In genomic region chr19:55877404-55877915, GRCm38 (mm10) we compare ENCODE assay signal across 8 mouse cellular contexts.
A peak's percentile ranks its signal among the peaks of the same experiment; 100 is the strongest.
DNase-seq lines count a peak whose midpoint lies in the region; TF ChIP-seq lines count a peak whose summit lies in the region.

No protein-coding gene starts in this region.

- TF ChIP-seq CTCF in CH12.LX (conservative IDR thresholded peaks at IDR 0.05 in 1 of 2, IDR thresholded peaks at IDR 0.05 in 1 of 2; ENCODE audit: low read depth in 2 of 2, low read length in 2 of 2): peak; percentile 58 to 71
- peak; percentile 54; the same call in 1 of the 2 replicates for TF ChIP-seq CTCF in embryonic fibroblast, embryonic 13.5 days (IDR thresholded peaks at IDR 0.05; ENCODE audit: borderline replicate concordance, insufficient read depth, low read length)
- TF ChIP-seq CTCF in lung, adult 2 months (IDR thresholded peaks at IDR 0.05; ENCODE audit: insufficient read depth, low read length): peak; percentile 88

- H3K4me2 ChIP-seq in CH12.LX (ENCODE audit: insufficient read depth, low read depth, poor library complexity, severe bottlenecking): no peak overlapping the region

- no peak for TF ChIP-seq POLR2A in CH12.LX (IDR thresholded peaks at IDR 0.05; ENCODE audit: low read depth, low read length)
- no peak for TF ChIP-seq POLR2A in embryonic fibroblast, embryonic 13.5 days (IDR thresholded peaks at IDR 0.05; ENCODE audit: low read depth, low read length)
- TF ChIP-seq POLR2A in lung, adult 2 months (IDR thresholded peaks at IDR 0.05; ENCODE audit: borderline replicate concordance, extremely low read depth, low read depth, low read length): no peak

- H3K9ac ChIP-seq in CH12.LX (ENCODE audit: insufficient read depth, low read depth): no peak overlapping the region

- H3K27ac ChIP-seq in CH12.LX (ENCODE audit: insufficient read depth, low read depth): no peak overlapping the region
- no peak overlapping the region for H3K27ac ChIP-seq in embryonic fibroblast, embryonic 13.5 days (ENCODE audit: insufficient read depth, low read length)

- H3K36me3 ChIP-seq in CH12.LX (replicated peaks in 1 of 2; ENCODE audit: control insufficient read depth in 1 of 2, insufficient read depth in 1 of 2, low read length in 1 of 2): no peaks in the 10 kb centered on the region

- no peaks in the 10 kb centered on the region for H3K4me1 ChIP-seq in CH12.LX (ENCODE audit: control insufficient read depth in 1 of 2, insufficient read depth in 2 of 2)
- peaks cover 23% of the 10 kb centered on the region for H3K4me1 ChIP-seq in embryonic fibroblast, embryonic 13.5 days (ENCODE audit: control insufficient read depth, insufficient read depth, low read length)
- peaks cover 8% of the 10 kb centered on the region for H3K4me1 ChIP-seq in lung, adult 2 months (ENCODE audit: control insufficient read depth, insufficient read depth, low read length)

- H3K9me3 ChIP-seq in CH12.LX (replicated peaks; ENCODE audit: low read length): no peaks in the 10 kb centered on the region

- H3K79me2 ChIP-seq in CH12.LX (replicated peaks; ENCODE audit: control insufficient read depth, extremely low read depth, insufficient read depth, poor library complexity, severe bottlenecking): no peaks in the 10 kb centered on the region

- TF ChIP-seq EP300 in CH12.LX (IDR thresholded peaks at IDR 0.05; ENCODE audit: low read length): no peak

- dilution Hi-C loops in CH12.LX (cut with MboI; ENCODE audit: extremely low pct_ligation_motif_present, extremely low pct_unique_long_range_greater_than_20kb, low sequenced_read_pairs): no loop called here

- DNase-seq in CH12.LX (ENCODE audit: extremely low read depth): peak; percentile 45
- peak; percentile 73 for DNase-seq in adrenal gland, postnatal 25 days
- peak; percentile 74 to 79 for DNase-seq in heart, postnatal 14 days
- DNase-seq in kidney, postnatal 36 days: peak; percentile 72 to 89
- peak; percentile 66 for DNase-seq in lung, adult 2 months
- DNase-seq in ovary, postnatal 36 days (ENCODE audit: low spot score): peak; percentile 58
- DNase-seq in thymus, postnatal 14 days: peak; percentile 65

- in situ Hi-C loops in CH12.LX (cut with MboI; ENCODE audit: low pct_ligation_motif_present, low pct_unique_long_range_greater_than_20kb, low sequenced_read_pairs): loop anchor here (10.0 kb wide), 1 partner anchor 533 kb away; no protein-coding TSS in a partner anchor

- WGBS in lung, adult 2 months: 73% methylated on average over 7 of the region's 7 CpGs

- TF ChIP-seq RAD21 in CH12.LX (IDR thresholded peaks at IDR 0.05; ENCODE audit: low read depth, low read length): peak; percentile 67

- H3K27me3 ChIP-seq in CH12.LX (replicated peaks): peaks cover 76% of the 10 kb centered on the region

- H3K4me3 ChIP-seq in CH12.LX (replicated peaks in 1 of 3; ENCODE audit: low read depth in 2 of 3, low read length in 2 of 3, poor library complexity in 1 of 3): no peak overlapping the region
- no peak overlapping the region for H3K4me3 ChIP-seq in embryonic fibroblast, embryonic 13.5 days (ENCODE audit: insufficient read depth, low read length)
- no peak overlapping the region for H3K4me3 ChIP-seq in lung, adult 2 months (replicated peaks; ENCODE audit: extremely low read depth, low read depth, low read length)

- intact Hi-C loops in heart, postnatal 14 days (cut with DNase I): loop anchor here (5.0 kb wide), 3 partner anchors 135 to 465 kb away; partner anchors contain the start of gene Tcf7l2

TF ChIP-seq in CH12.LX, 34 proteins besides CTCF, POLR2A, EP300 and RAD21:
- TF ChIP-seq SMC3 (IDR thresholded peaks at IDR 0.05; ENCODE audit: low read depth, low read length): peak; percentile 84
- no peak for TF ChIP-seq JUND (conservative IDR thresholded peaks at IDR 0.05; ENCODE audit: low read depth, low read length)
- no peak for TF ChIP-seq MYC (IDR thresholded peaks at IDR 0.05; ENCODE audit: low read depth, low read length)
- TF ChIP-seq MXI1 (IDR thresholded peaks at IDR 0.05; ENCODE audit: low read depth, low read length): no peak
- no peak for TF ChIP-seq UBTF (IDR thresholded peaks at IDR 0.05; ENCODE audit: low read depth, low read length)
- no peak for TF ChIP-seq BHLHE40 (IDR thresholded peaks at IDR 0.05; ENCODE audit: low read depth, low read length)
